Mouse (Mus musculus) liver, adult 2 months (tissue): ENCODE data around the gene Scaf4.

ENCODE experiments used
- CTCF ChIP-seq: fragments of 200-500 bp; IDR thresholded peaks from 2 replicates; pipeline ENCODE4 v1.5.1; 2011; ENCODE audit warnings: low read depth, low read length, control low read depth
- POLR2A ChIP-seq: fragments of 200-500 bp; IDR thresholded peaks from 2 replicates; pipeline ENCODE4 v1.6.1; 2011; ENCODE audit warnings: low read length, control low read depth; ENCODE audit not compliant: insufficient read depth; ENCODE audit errors: extremely low read depth

DNA sequence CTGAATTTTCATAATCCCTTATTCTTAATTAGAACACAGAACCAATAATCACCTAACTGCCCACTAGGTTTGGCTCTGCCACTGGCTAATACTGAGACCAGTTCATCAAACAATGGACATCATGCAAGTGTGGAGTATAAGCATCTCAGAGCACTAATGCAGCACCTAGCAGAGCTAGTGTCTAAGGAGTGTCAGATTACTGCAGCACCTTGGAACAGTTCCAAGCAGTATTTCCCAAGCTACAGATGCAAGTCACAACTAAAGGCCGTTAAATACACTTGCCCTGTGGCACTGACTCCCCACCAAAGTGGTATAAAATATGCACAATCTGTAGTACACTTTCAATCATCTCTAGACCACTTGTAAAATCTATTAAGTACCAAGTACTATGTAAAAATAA, 17.7 kb downstream of the Scaf4 start:
- TF ChIP-seq CTCF (no peak), POLR2A (no peak)
